Mouse (Mus musculus) heart, embryonic 11.5 days (tissue): ENCODE measurements around the gene Tmem266. TPM values are rescaled to one million over a fixed set of nuclear protein-coding genes. Genes with fewer than 3 reads are reported as not detected.

ENCODE experiments used
- ATAC-seq: fragments of 200-750 bp; cut with Nextera tagmentation; replicated peaks from 2 replicates; pipeline ENCODE4 v1.8.0; 2017; ENCODE audit warnings: moderate library complexity; ENCODE audit not compliant: insufficient number of reproducible peaks, low FRiP score, low TSS enrichment
- H3K27ac ChIP-seq: fragments of 300-500 bp; sonication (generic); 2 replicates; pipeline ENCODE4 v1.5.1; 2014; ENCODE audit warnings: mild to moderate bottlenecking, low read depth, low read length
- H3K27me3 ChIP-seq: fragments of 300-500 bp; sonication (generic); 2 replicates; pipeline ENCODE4 v1.6.1; 2014; ENCODE audit warnings: mild to moderate bottlenecking, low read length, mixed read lengths; ENCODE audit not compliant: control insufficient read depth, insufficient read depth
- H3K36me3 ChIP-seq: fragments of 300-500 bp; sonication (generic); 2 replicates; pipeline ENCODE4 v1.6.1; 2014; ENCODE audit warnings: mild to moderate bottlenecking, low read length, moderate library complexity, mixed read lengths; ENCODE audit not compliant: control insufficient read depth, insufficient read depth
- H3K4me1 ChIP-seq: fragments of 300-500 bp; sonication (generic); 2 replicates; pipeline ENCODE4 v1.6.1; 2014; ENCODE audit warnings: low read length; ENCODE audit not compliant: control insufficient read depth, insufficient read depth
- H3K4me2 ChIP-seq: fragments of 300-500 bp; sonication (generic); 2 replicates; pipeline ENCODE4 v1.6.1; 2014; ENCODE audit warnings: mild to moderate bottlenecking, moderate library complexity
- H3K4me3 ChIP-seq: fragments of 300-500 bp; sonication (generic); 2 replicates; pipeline ENCODE4 v1.5.1; 2014; ENCODE audit warnings: low read depth, low read length
- H3K9ac ChIP-seq: fragments of 300-500 bp; sonication (generic); 2 replicates; pipeline ENCODE4 v1.6.1; 2014; ENCODE audit warnings: mild to moderate bottlenecking, low read depth, low read length, moderate library complexity
- H3K9me3 ChIP-seq: fragments of 300-500 bp; sonication (generic); replicated peaks from 2 replicates; pipeline ENCODE4 v1.6.1; 2016; ENCODE audit warnings: low read length; ENCODE audit not compliant: control insufficient read depth
- WGBS: fragments of 180-500 bp; shearing (Covaris S2); extraction: QIAGEN DNeasy Blood & Tissue Kit; methylation state at CpG from one replicate; pipeline ENCODE4 v1.1.7; 2014; ENCODE audit not compliant: insufficient replicate concordance; 5-methylcytosine and 5-hydroxymethylcytosine counted together
- polyA plus RNA-seq: library from polyadenylated mRNA; unstranded; fragments of >200 nt; fragmentation: Nextera tagmentation; extraction: Ambion mirVana; gene quantifications from 2 replicates; pipeline ENCODE4 v1.2.1, GENCODE M21; 2014

Tmem266 gene
- polyA plus RNA-seq, 1 experiment from 2014 or later: 0.09 TPM

- Histone ChIP-seq H3K4me2 (no peak overlapping the region), H3K27me3 (no peaks in the 10 kb centered on the region), H3K36me3 (no peaks in the 10 kb centered on the region), H3K4me3 (no peak overlapping the region), H3K9me3 (no peaks in the 10 kb centered on the region), H3K27ac (no peak overlapping the region), H3K9ac (no peak overlapping the region), H3K4me1 (no peaks in the 10 kb centered on the region; the same call in 1 of the 2 replicates)
- WGBS: 82% methylated on average over 7 of the region's 7 CpGs
- ATAC-seq: no peak
Observed at GRCm38 (mm10) chr9:55398985-55399554, 72.4 kb downstream of the Tmem266 start.

GRCm38 (mm10) chr9:55402276-55402675, 75.6 kb downstream of the Tmem266 start:
- Histone ChIP-seq H3K27ac (no peak overlapping the region), H3K36me3 (no peaks in the 10 kb centered on the region), H3K4me2 (no peak overlapping the region), H3K4me1 (no peaks in the 10 kb centered on the region; the same call in 1 of the 2 replicates), H3K9me3 (no peaks in the 10 kb centered on the region), H3K4me3 (no peak overlapping the region), H3K27me3 (no peaks in the 10 kb centered on the region), H3K9ac (no peak overlapping the region)
- WGBS: 71% methylated on average over 7 of the region's 7 CpGs
- ATAC-seq: no peak

- no peak overlapping the region for H3K27ac ChIP-seq
- H3K4me3 ChIP-seq: no peak overlapping the region
- H3K4me1 ChIP-seq: no peaks in the 10 kb centered on the region
- H3K9ac ChIP-seq: no peak overlapping the region
- WGBS: 76% methylated on average over 4 of the region's 4 CpGs
- no peaks in the 10 kb centered on the region for H3K9me3 ChIP-seq
- 0 out of 2 replicates have a peak, but pooled peaks cover 2% of the 10 kb centered on the region for H3K27me3 ChIP-seq
- no peak overlapping the region for H3K4me2 ChIP-seq
- no peaks in the 10 kb centered on the region for H3K36me3 ChIP-seq
- no peak for ATAC-seq
Observed at GRCm38 (mm10) chr9:55404256-55404655, 77.5 kb downstream of the Tmem266 start.

- 57% methylated on average over 6 of the region's 6 CpGs for WGBS
Observed at GRCm38 (mm10) chr9:55404976-55405702, 78.4 kb downstream of the Tmem266 start.

DNA sequence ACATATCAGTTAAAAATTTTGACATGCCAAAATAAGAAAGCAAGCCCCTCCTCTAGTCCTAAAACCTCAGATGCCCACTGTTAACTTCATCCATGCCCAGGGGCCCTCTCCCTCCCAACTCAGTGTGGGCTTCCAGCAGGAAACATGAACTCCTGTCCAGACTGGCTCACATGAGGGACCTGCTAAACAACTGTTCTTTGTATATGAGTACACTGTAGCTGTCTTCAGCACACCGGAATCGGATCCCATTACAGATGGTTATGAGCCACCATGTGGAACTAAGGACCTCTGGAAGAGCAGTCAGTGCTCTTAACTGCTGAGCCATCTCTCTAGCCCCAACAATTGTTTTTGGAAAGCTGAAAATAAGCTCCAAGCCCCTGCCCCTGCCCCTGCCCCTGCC, 80.1 kb downstream of the Tmem266 start:
- Histone ChIP-seq H3K9ac (no peak overlapping the region), H3K4me3 (no peak overlapping the region), H3K4me1 (no peaks in the 10 kb centered on the region), H3K27ac (no peak overlapping the region), H3K36me3 (no peaks in the 10 kb centered on the region), H3K9me3 (no peaks in the 10 kb centered on the region), H3K27me3 (peaks cover 12% of the 10 kb centered on the region), H3K4me2 (no peak overlapping the region)
- ATAC-seq: no peak
- WGBS: 70% methylated on average over 2 of the region's 2 CpGs

More at GRCm38 (mm10) chr9:55404976-55405702, 78.4 kb downstream of the Tmem266 start:
- ATAC-seq: no peak
- Histone ChIP-seq H3K4me2 (no peak overlapping the region), H3K36me3 (no peaks in the 10 kb centered on the region), H3K9me3 (no peaks in the 10 kb centered on the region), H3K4me3 (no peak overlapping the region), H3K9ac (no peak overlapping the region), H3K27me3 (0 out of 2 replicates have a peak, but pooled peaks cover 2% of the 10 kb centered on the region), H3K27ac (no peak overlapping the region), H3K4me1 (no peaks in the 10 kb centered on the region)

DNA sequence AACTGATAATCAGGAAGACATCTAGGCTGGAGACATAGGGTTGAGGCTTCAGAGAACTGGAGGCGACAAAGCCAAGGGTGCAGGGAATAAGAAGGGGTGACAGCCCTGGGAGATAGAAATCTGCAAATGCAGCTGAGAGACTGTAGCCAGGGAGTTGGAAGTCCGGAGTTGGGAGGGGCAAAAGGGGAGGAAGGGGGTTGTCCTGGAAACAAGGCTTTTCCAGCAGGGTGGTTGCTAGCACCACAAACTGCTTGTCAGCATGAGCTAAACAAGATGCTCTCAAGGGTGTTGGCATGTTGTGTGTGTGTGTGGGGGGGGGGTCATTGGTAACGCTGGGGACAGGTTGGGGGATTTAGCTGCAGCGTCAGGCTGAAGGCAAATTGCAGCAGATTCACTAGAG, 82.1 kb downstream of the Tmem266 start:
- no peaks in the 10 kb centered on the region for H3K36me3 ChIP-seq
- no peak overlapping the region for H3K9ac ChIP-seq
- ATAC-seq: no peak
- H3K4me3 ChIP-seq: no peak overlapping the region
- no peak overlapping the region for H3K4me2 ChIP-seq
- no peaks in the 10 kb centered on the region for H3K4me1 ChIP-seq
- H3K27ac ChIP-seq: no peak overlapping the region
- no peaks in the 10 kb centered on the region for H3K9me3 ChIP-seq
- WGBS: 25% methylated on average over 4 of the region's 4 CpGs
- H3K27me3 ChIP-seq: peaks cover 31% of the 10 kb centered on the region

GRCm38 (mm10) chr9:55409833-55410232, 83.1 kb downstream of the Tmem266 start:
- no peak overlapping the region for H3K9ac ChIP-seq
- 37% methylated on average over 3 of the region's 3 CpGs for WGBS
- H3K27ac ChIP-seq: no peak overlapping the region
- H3K4me2 ChIP-seq: no peak overlapping the region
- no peaks in the 10 kb centered on the region for H3K4me1 ChIP-seq
- no peaks in the 10 kb centered on the region for H3K9me3 ChIP-seq
- peaks cover 38% of the 10 kb centered on the region for H3K27me3 ChIP-seq
- H3K4me3 ChIP-seq: no peak overlapping the region
- ATAC-seq: no peak
- H3K36me3 ChIP-seq: no peaks in the 10 kb centered on the region

DNA sequence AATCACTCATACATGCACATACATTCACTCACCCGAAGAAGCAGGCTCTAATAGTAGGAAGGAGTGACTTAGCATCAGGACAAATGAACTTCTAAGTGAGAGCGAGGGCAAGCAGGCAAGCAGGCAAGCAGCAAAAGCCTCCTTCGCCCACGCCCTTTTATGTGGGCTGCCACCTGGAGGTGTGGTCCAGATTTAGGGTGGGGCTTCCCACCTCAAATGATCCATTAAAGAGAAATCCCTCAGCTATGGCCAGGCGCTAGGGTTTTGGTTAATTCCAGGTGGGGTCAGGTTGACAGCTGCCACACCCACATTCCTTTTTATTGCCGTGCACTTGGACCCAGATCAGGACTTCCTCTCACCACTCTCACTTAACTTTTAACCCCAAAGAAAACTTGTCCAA, 83.7 kb downstream of the Tmem266 start:
- no peak overlapping the region for H3K4me2 ChIP-seq
- H3K4me3 ChIP-seq: no peak overlapping the region
- H3K9me3 ChIP-seq: no peaks in the 10 kb centered on the region
- no peak overlapping the region for H3K9ac ChIP-seq
- H3K4me1 ChIP-seq: no peaks in the 10 kb centered on the region
- H3K36me3 ChIP-seq: no peaks in the 10 kb centered on the region
- no peak for ATAC-seq
- peaks cover 40% of the 10 kb centered on the region for H3K27me3 ChIP-seq
- WGBS: 52% methylated on average over 6 of the region's 6 CpGs
- H3K27ac ChIP-seq: no peak overlapping the region

GRCm38 (mm10) chr9:55411154-55411553, 84.4 kb downstream of the Tmem266 start:
- H3K27ac ChIP-seq: no peak overlapping the region
- no peaks in the 10 kb centered on the region for H3K4me1 ChIP-seq
- H3K4me3 ChIP-seq: no peak overlapping the region
- H3K27me3 ChIP-seq: peaks cover 43% of the 10 kb centered on the region
- no peak overlapping the region for H3K9ac ChIP-seq
- H3K9me3 ChIP-seq: no peaks in the 10 kb centered on the region
- H3K4me2 ChIP-seq: no peak overlapping the region
- WGBS: 36% methylated on average over 6 of the region's 6 CpGs
- H3K36me3 ChIP-seq: no peaks in the 10 kb centered on the region
- ATAC-seq: no peak
